Mouse (Mus musculus): ENCODE results near the gene Mat2b.
"Not testable (repeated sequence)": the region's sequence is repeated elsewhere in the genome, so short reads cannot be mapped to it uniquely, and the experiment has no call there.

The Mat2b gene

DNA sequence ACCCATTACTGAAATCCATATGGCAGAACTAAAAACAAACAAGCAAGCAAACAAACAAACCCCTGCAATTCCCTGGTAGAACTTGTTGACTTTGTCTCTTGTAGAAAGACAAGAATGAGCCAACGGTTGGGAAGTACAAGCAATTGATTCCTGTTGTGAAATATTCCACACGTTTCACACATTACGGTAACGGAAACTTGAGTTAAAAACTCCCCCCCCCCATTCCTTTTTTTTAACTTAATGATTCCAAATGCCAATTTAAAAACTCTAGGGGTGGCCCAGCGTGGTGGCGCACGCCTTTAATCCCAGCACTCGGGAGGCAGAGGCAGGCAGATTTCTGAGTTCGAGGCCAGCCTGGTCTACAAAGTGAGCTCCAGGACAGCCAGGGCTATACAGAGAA, at the start of gene Mat2b:
TSS of gene Mat2b (minus strand) at position 101 of the 400 bp plus-strand sequence.
- DNase-seq (ENCODE audit: low spot score in 2 of 2): no peak

GRCm38 (mm10) chr11:40744348-40744747, 49.3 kb upstream of the Mat2b start:
- DNase-seq (ENCODE audit: low spot score in 2 of 2): no peak

- no peak for DNase-seq (ENCODE audit: low spot score in 2 of 2)
Observed at GRCm38 (mm10) chr11:40741605-40742262, 46.7 kb upstream of the Mat2b start.

GRCm38 (mm10) chr11:40737369-40737768, 42.4 kb upstream of the Mat2b start:
- no peak for DNase-seq (ENCODE audit: low spot score in 2 of 2)

DNA sequence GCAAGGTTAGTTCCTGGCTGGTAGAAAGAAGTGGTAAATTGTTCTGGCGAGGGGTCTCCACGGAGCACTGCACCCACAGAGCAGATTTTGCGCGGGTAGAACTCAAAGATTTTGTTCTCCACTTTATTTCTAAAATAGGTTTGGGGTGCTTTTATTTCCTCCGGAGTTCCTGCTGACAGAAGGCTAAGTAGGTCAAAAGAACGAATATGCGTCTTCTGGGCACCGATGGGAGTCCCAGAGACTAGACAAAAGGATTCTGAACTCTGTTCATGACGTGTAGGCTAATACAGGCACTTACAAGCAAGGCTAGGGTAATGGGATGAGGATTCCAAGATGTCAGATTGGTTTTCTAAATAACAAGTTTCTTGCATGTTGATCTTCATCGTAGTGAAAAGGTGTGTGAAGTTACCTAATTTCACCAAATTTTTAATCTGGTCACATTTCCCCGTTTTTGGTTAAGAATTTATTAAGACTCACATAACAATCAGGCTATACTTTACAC, 39.3 kb upstream of the Mat2b start:
- no peak for DNase-seq (ENCODE audit: low spot score in 2 of 2)

DNA sequence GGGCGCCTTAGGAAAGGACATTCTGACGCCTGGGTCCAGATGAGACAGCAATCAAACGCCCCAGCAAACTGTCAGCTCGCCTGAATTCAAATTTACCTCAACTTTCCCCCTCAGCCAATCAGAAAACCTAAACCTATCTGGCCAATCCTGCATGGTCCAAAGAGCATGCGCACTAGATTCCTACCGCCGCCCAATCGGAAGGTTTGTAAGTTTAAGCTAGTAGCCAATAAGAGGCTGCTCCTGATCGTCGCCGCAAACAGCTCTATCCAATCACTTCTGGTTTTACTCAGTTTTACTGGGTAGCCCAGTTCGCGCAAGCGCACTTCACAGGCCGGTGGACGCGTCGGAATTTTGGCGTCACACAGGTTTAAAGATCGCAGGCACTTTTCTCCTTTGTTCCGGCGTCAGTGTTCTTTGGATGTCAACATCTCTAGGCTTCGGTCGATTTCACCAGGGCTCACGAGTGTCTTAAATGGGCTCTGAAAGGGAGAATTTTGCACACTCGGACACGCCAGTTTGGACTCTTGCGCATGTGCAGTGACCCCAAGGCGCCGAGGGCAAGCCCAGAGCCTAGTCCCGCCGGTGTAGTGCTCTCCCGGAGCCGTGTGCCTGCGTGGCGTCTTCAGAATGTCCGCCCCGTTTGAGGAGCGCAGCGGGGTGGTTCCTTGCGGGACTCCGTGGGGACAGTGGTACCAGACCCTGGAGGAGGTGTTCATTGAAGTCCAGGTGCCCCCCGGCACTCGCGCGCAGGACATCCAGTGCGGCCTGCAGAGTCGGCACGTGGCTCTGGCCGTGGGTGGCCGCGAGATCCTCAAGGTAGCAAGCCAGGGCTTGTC, 38.6 kb upstream of the Mat2b start, which contains the start of the genes Hmmr and Nudcd2:
TSS of gene Hmmr (minus strand) at position 84 of the 836 bp plus-strand sequence.
TSS of gene Nudcd2 (plus strand) at position 329 of the 836 bp plus-strand sequence.
- peak; percentile 93 for DNase-seq (ENCODE audit: low spot score in 2 of 2)

GRCm38 (mm10) chr11:40732997-40733338, 38.0 kb upstream of the Mat2b start:
- no peak for DNase-seq (ENCODE audit: low spot score in 2 of 2)

GRCm38 (mm10) chr11:40718324-40718723, 23.3 kb upstream of the Mat2b start:
- DNase-seq (ENCODE audit: low spot score in 2 of 2): no peak

DNA sequence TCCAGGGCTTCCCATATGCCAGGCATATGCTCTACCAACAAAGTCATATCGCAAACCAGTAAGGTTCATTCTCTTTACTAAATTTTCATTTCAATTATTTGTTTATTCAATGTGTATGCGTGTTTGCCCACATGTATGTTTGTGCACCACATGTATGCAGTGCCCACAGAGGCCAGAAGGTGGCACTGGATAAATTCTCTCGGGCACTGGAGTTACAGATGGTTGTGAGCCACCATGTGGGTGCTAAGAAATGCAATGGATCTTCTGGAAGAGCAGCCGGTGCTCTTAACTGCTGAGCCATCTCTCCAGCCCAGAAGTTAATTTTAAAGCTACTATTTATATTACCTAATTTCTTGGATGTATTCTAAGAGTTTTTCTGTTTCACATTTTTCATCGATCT, 20.5 kb upstream of the Mat2b start:
- DNase-seq (ENCODE audit: low spot score in 2 of 2): no peak

DNA sequence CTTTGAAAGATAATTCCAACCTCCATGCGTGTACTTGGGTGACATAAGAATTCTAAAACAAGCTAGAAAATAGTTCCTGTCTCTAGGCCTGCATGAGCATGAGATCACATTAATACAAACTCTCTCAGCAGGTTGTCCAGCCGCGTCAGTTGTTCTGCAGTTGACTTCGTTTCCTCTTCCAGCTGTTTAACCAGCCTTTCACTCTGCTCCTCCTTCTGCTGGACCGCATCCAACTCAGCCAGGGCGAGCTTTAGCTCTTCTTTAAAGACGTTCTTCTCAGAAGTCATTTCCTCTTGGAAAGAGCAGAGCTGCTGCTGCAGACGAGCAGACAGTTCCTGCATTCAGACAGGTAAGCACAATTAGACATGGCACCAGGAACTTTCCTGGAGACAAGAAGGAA, 18.9 kb upstream of the Mat2b start:
- DNase-seq (ENCODE audit: low spot score in 2 of 2): no peak

DNA sequence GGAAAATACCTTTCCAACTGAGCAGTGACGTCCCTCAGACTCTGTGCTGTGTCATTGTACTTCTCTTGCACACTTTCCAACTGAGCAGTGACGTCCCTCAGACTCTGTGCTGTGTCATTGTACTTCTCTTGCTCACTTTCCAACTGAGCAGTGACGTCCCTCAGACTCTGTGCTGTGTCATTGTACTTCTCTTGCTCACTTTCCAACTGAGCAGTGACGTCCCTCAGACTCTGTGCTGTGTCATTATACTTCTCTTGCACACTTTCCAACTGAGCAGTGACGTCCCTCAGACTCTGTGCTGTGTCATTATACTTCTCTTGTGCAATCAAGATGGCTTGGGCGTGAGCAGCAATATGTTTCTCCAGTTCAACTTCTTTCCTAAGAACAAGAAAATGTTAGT, 14.9 kb upstream of the Mat2b start:
- not testable (repeated sequence) for DNase-seq (ENCODE audit: low spot score in 2 of 2)

DNA sequence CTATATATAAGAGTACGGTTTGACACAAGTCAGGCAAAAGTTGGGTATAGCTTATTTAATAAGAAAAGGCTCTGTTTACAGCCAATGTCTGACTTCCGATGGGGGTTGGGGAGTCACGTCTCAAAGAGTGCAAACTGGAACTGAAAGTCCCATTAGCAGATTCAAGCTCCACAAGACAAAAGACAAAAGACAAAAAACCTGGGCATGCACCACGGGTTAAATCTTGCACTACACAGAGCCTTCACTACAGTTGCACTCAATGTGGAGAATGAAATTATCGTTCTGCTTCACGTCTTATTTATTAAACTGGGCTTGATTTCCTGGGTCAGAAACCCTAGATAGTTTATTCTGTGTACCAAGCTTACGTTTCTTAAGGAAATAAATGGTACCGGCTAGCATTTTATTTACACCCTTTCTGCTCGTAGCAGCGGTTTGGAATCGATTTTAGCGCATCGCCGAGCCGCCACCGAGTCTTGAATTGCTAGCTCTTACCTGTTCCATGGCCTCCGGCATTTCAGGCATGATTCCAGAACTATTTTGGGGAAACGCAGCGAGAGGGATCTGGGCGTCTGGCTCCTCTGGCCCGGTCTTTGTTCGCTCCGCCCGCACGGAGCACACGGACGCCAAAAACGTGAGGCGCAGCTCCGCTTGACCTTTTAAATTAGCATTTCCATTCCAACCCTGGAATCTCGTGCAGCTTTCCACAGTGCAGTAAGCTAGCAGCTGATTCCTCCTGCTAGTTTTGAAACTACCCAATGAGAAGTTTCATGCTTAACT, 504 bp downstream of the Mat2b start:
- peak; percentile 41 to 51 for DNase-seq (ENCODE audit: low spot score in 2 of 2)

DNA sequence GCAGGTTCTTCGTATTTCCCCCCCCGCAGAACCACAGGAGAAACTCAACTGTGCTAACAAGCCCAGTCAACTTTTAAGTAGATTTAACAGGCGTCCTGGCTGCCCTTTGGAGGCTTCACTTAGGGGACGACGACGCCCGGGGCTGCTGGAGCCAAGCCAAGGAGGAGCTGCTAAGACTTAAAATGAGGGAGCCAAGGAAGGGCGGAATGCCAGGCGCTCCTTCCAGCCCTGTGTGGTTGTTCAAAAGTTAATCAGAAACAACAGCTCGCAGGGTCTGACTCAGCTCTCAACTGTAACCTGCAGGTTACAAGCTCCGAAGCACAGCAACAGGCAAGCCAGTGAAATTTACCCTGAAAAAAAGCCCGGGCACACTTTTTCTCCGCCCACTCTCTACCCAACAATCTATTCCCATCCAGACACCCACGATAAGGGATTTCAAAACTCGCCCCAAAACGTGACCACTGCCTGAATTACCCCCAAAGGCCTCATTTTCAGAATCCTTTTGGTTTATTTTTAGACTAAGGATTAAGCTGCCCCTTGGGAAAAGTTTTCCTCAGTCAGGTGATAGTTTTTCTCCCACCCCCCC, 1.5 kb downstream of the Mat2b start:
- peak; percentile 55 for DNase-seq (ENCODE audit: low spot score in 2 of 2)

DNA sequence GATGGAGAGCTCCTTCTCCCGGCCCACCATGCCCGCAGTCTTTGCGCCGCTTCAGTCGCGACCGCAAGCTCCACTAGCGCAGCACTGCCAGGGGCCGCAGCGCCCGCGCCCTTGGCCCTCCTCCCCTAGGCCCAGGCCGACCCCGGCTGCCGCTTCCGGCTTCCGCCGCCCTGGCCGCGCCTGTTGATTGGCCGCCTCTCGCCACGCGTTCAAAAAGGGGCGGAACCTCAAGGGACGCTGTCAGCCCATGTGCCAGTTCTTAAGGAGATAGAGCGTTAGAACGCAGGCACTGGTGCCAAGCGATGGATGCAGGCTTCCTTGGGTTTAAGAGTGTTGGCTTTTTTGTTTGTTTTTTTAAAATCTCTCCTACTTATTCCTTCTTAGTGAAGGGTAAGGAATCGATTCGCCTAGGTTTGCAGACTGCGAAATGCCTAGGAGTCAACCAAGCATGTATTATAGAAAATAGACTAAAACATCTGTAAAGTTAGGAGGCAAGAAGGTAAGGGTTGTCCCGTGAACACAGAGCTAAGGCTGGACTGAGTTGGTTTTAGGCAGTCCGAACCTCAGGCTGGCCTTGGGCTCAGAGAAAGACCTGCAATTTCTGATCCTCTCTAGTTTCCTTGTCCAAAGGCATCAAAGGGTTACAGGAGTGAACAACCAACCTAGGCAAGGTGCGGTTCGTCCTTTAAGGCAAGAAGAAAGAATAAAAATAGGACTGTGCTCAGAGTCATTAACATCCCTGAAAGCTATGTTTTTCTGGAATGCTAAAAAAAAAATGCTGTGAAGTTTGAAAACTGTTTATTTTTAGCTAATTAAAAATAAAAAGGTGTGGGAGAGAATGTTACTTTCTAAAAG, 2.3 kb downstream of the Mat2b start:
- peak; percentile 89 to 91 for DNase-seq (ENCODE audit: low spot score in 2 of 2)

- DNase-seq (ENCODE audit: low spot score in 2 of 2): no peak
Observed at GRCm38 (mm10) chr11:40692101-40692509, 2.9 kb downstream of the Mat2b start.

DNA sequence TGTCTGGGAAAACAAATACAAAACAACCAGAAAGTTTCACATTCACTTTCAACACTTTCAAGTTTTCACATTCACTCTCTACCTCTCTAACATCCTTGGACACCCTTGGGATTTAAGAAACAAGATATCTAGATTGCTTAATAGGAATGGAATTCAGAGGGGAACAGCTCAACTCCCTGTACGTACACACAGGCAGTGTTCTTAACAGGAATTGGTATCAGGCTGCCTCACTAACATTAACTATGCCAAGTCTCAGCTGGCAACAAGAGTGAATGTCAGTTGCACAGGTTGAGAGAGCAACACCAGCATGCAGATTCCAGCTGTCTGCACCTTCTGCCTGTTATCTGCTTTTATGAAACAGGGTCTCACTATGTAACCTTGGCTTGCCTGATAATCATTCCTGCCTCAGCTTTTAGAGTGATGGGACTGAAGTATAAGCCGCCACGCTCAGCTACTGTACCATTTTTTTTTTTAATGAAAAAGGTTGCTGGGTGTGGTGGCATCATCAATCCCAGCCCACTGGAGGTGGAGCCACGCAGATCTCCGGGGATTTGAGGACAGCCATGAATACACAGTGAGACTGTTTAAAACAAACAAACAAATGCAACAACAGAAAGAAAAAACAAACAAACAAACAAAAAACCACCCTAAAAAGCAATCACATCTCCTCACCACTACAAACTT, 4.4 kb downstream of the Mat2b start:
- no peak for DNase-seq (ENCODE audit: low spot score in 2 of 2)

GRCm38 (mm10) chr11:40683295-40683694, 11.7 kb downstream of the Mat2b start:
- no peak for DNase-seq (ENCODE audit: low spot score in 2 of 2)

DNA sequence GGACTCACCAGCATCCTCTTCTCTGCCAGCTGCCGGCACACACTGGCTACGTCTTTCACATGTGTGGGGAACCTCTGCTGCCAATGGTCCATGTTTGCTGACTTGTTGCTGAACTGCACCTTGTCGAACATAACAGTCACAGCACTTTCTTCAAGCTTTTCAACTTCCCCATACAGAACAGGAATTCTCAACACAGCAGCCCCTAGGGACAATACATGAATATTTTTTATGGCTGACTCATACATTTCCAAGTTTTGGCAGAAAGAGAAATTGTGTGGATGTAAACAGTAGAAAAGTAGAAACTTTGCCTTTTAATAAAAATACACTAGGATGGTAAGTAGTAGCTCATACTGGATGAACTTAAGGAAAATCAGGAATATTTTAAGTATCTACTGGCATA, 12.5 kb downstream of the Mat2b start:
- no peak for DNase-seq (ENCODE audit: low spot score in 2 of 2)

GRCm38 (mm10) chr11:40677169-40677568, 17.8 kb downstream of the Mat2b start:
- DNase-seq (ENCODE audit: low spot score in 2 of 2): no peak
